8 mouse cellular contexts compared by ENCODE assay signal in genomic region chr4:80911706-80912540, GRCm38 (mm10). TPM values are rescaled to one million over a fixed set of nuclear protein-coding genes. Genes with fewer than 3 reads are reported as not detected.
A peak's percentile ranks its signal among the peaks of the same experiment; 100 is the strongest.
DNase-seq lines count a peak whose midpoint lies in the region; ATAC-seq and TF ChIP-seq lines count a peak whose summit lies in the region.

No protein-coding gene starts in this region.

- TF ChIP-seq POLR2A in cortical plate, adult 2 months (IDR thresholded peaks at IDR 0.05; ENCODE audit: extremely low read depth, insufficient read depth, low read length) = 0 out of 2 replicates have a peak, but pooled peaks have one; percentile 36

- peak; percentile 93 for ATAC-seq in hindbrain, embryonic 15.5 days (ENCODE audit: low FRiP score, low read depth)
- no peak for ATAC-seq in megakaryocyte-erythroid progenitor cell, adult 5-6 weeks (replicated peaks; ENCODE audit: low FRiP score, low TSS enrichment, poor library complexity, severe bottlenecking)

- H3K4me2 ChIP-seq in hindbrain, embryonic 15.5 days = peak overlapping the region; percentile 64

- H3K4me1 ChIP-seq in cortical plate, adult 2 months (ENCODE audit: control insufficient read depth, insufficient read depth, low read length) = peaks cover 5% of the 10 kb centered on the region; the same call in 1 of the 2 replicates
- peaks cover 11% of the 10 kb centered on the region; the same call in 1 of the 2 replicates for H3K4me1 ChIP-seq in hindbrain, embryonic 15.5 days (replicated peaks)

- 1% methylated on average over 22 of the region's 27 CpGs for WGBS in hindbrain, embryonic 15.5 days

- peak; percentile 92 for DNase-seq in adrenal gland, adult 2 months
- peak; percentile 34 to 43 for DNase-seq in gastrocnemius, adult 8-10 months (ENCODE audit: low spot score in 2 of 2)
- DNase-seq in left cerebral cortex, adult 11 months (ENCODE audit: low spot score) = peak; percentile 53
- DNase-seq in lung, postnatal 25 days (ENCODE audit: low spot score) = peak; percentile 85
- peak; percentile 69 for DNase-seq in right cerebral cortex, postnatal 14 days

- H3K9ac ChIP-seq in hindbrain, embryonic 15.5 days = peak overlapping the region; percentile 70

- peak overlapping the region; percentile 61 for H3K27ac ChIP-seq in cortical plate, adult 2 months (ENCODE audit: insufficient read depth, low read length)
- H3K27ac ChIP-seq in hindbrain, embryonic 15.5 days (replicated peaks) = peak overlapping the region; percentile 91

- no peaks in the 10 kb centered on the region for H3K27me3 ChIP-seq in hindbrain, embryonic 15.5 days

- TF ChIP-seq CTCF in cortical plate, adult 2 months (IDR thresholded peaks at IDR 0.05; ENCODE audit: extremely low read depth, insufficient read depth, low read length) = peak; percentile 21; the same call in 1 of the 2 replicates

- no peaks in the 10 kb centered on the region for H3K36me3 ChIP-seq in hindbrain, embryonic 15.5 days

- H3K9me3 ChIP-seq in hindbrain, embryonic 15.5 days = no peaks in the 10 kb centered on the region

- H3K4me3 ChIP-seq in cortical plate, adult 2 months (ENCODE audit: insufficient read depth, low read length) = peak overlapping the region; percentile 98
- peak overlapping the region; percentile 64 for H3K4me3 ChIP-seq in hindbrain, embryonic 15.5 days

RNA-seq across cellular contexts. Expression of gene Lurap1l, which starts 1.5 kb away (rescaled TPM):
- total RNA-seq in adrenal gland, adult 2 months (2021) = 1 to 10 TPM; 5.9 to 9.1 TPM
- 12.4 and 14.0 TPM in 2 replicates for polyA plus RNA-seq in adrenal gland, adult 2 months (2012; rRNA removed)
- 8.8 and 9.8 TPM in 2 replicates for polyA plus RNA-seq in cortical plate, adult 2 months (2012; rRNA removed)
- under 1 TPM; 0.60 to 0.64 (median 0.62) TPM for total RNA-seq in gastrocnemius, adult 8-10 months (2022)
- polyA plus RNA-seq in hindbrain, embryonic 15.5 days (2015; fragmentation: Nextera tagmentation; extraction: Ambion mirVana) = 9.3 and 10.0 TPM in 2 replicates
- not detected in 2 replicates for total RNA-seq in megakaryocyte-erythroid progenitor cell, adult 5-6 weeks (2014; fragmentation: Nextera tagmentation)
- total RNA-seq in megakaryocyte-erythroid progenitor cell, adult 5-6 weeks (2017) = not detected in 2 replicates

Comparison
In these comparisons a context has a peak if more than half of its experiments do, and no peak if none do; other contexts are left out.
1. DNase-seq: peak in every context shown above with its lines; median percentile 92 in adrenal gland, adult 2 months; 85 in lung, postnatal 25 days; 69 in right cerebral cortex, postnatal 14 days; 53 in left cerebral cortex, adult 11 months; 38 in gastrocnemius, adult 8-10 months.
2. RNA of gene Lurap1l, which starts 1.5 kb away (total RNA-seq): 5.9 to 9.1 TPM in adrenal gland, adult 2 months; 0.60 to 0.64 TPM in gastrocnemius, adult 8-10 months and not detected in megakaryocyte-erythroid progenitor cell, adult 5-6 weeks; every median in the first group is over 4 times any median in the second.